Mouse (Mus musculus): ENCODE results near the gene Rfng.
"Not testable (repeated sequence)": the region's sequence is repeated elsewhere in the genome, so short reads cannot be mapped to it uniquely, and the experiment has no call there.

Rfng gene

GRCm38 (mm10) chr11:120789355-120789754 lies 5.3 kb upstream of the Rfng start:
- H3K9me3 ChIP-seq (ENCODE audit: low read length) = no peaks in the 10 kb centered on the region
- H3K4me3 ChIP-seq (replicated peaks; ENCODE audit: low read length) = no peak overlapping the region
- no peak for TF ChIP-seq NANOG (IDR thresholded peaks at IDR 0.05; ENCODE audit: borderline replicate concordance, low read length)
- TF ChIP-seq CTCF (conservative IDR thresholded peaks at IDR 0.05; ENCODE audit: low read length) = no peak
- no peak for TF ChIP-seq POU5F1 (IDR thresholded peaks at IDR 0.05; ENCODE audit: borderline replicate concordance, low read length)
- peaks cover 45% of the 10 kb centered on the region for H3K4me1 ChIP-seq (replicated peaks; ENCODE audit: low read depth, low read length)
- no peaks in the 10 kb centered on the region for H3K27me3 ChIP-seq (ENCODE audit: insufficient read depth, low read length)
- H3K36me3 ChIP-seq (ENCODE audit: insufficient read depth, low read length) = peaks cover 92% of the 10 kb centered on the region

GRCm38 (mm10) chr11:120788460-120788859 lies 4.5 kb upstream of the Rfng start:
- Histone ChIP-seq H3K4me1 (replicated peaks; ENCODE audit: low read depth, low read length) (peaks cover 38% of the 10 kb centered on the region), H3K36me3 (ENCODE audit: insufficient read depth, low read length) (peaks cover 83% of the 10 kb centered on the region)
- not testable (repeated sequence) for H3K27me3 ChIP-seq (ENCODE audit: insufficient read depth, low read length); H3K9me3 ChIP-seq (ENCODE audit: low read length); H3K4me3 ChIP-seq (replicated peaks; ENCODE audit: low read length)

- H3K9me3 ChIP-seq (ENCODE audit: low read length) = no peaks in the 10 kb centered on the region
Observed at GRCm38 (mm10) chr11:120785145-120785544, 1.1 kb upstream of the Rfng start.

GRCm38 (mm10) chr11:120783426-120784063 lies 462 bp downstream of the Rfng start:
- H3K4me1 ChIP-seq (replicated peaks; ENCODE audit: low read depth, low read length) = peaks cover 78% of the 10 kb centered on the region
- peaks cover 67% of the 10 kb centered on the region for H3K36me3 ChIP-seq (ENCODE audit: insufficient read depth, low read length)
- peak overlapping the region; percentile 95 for H3K4me3 ChIP-seq (replicated peaks; ENCODE audit: low read length)
- H3K9me3 ChIP-seq (ENCODE audit: low read length) = no peaks in the 10 kb centered on the region
- TF ChIP-seq CTCF (conservative IDR thresholded peaks at IDR 0.05; ENCODE audit: low read length) (no peak), POU5F1 (IDR thresholded peaks at IDR 0.05; ENCODE audit: borderline replicate concordance, low read length) (no peak), NANOG (IDR thresholded peaks at IDR 0.05; ENCODE audit: borderline replicate concordance, low read length) (no peak)
- H3K27me3 ChIP-seq (ENCODE audit: insufficient read depth, low read length) = no peaks in the 10 kb centered on the region

More at GRCm38 (mm10) chr11:120785145-120785544, 1.1 kb upstream of the Rfng start:
- no peaks in the 10 kb centered on the region for H3K27me3 ChIP-seq (ENCODE audit: insufficient read depth, low read length)
- peaks cover 62% of the 10 kb centered on the region for H3K4me1 ChIP-seq (replicated peaks; ENCODE audit: low read depth, low read length)
- peak overlapping the region; percentile 95 for H3K4me3 ChIP-seq (replicated peaks; ENCODE audit: low read length)
- H3K36me3 ChIP-seq (ENCODE audit: insufficient read depth, low read length) = peaks cover 77% of the 10 kb centered on the region
- TF ChIP-seq NANOG (IDR thresholded peaks at IDR 0.05; ENCODE audit: borderline replicate concordance, low read length) = no peak
- TF ChIP-seq CTCF (conservative IDR thresholded peaks at IDR 0.05; ENCODE audit: low read length) = no peak
- no peak for TF ChIP-seq POU5F1 (IDR thresholded peaks at IDR 0.05; ENCODE audit: borderline replicate concordance, low read length)

DNA sequence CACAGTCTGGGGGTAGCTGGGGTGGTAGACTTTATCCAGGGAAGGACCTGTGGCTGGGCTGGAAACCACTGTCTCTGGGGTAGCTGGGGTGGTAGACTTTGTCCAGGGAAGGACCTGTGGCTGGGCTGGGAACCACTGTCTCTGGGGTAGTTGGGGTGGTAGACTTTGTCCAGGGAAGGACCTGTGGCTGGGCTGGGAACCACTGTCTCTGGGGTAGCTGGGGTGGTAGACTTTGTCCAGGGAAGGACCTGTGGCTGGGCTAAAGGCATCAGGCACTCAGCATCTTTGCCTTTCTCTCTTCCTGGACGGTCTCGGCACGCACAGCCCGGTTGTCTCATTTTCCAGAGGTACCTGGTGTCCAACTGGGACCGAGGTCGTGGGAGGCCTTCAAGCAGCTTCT lies 2.6 kb downstream of the Rfng start:
- not testable (repeated sequence) for H3K27me3 ChIP-seq (ENCODE audit: insufficient read depth, low read length); H3K9me3 ChIP-seq (ENCODE audit: low read length)
- H3K4me1 ChIP-seq (replicated peaks; ENCODE audit: low read depth, low read length) = peaks cover 87% of the 10 kb centered on the region
- H3K36me3 ChIP-seq (ENCODE audit: insufficient read depth, low read length) = peaks cover 48% of the 10 kb centered on the region
- 0 out of 2 replicates have a peak overlapping the region, but pooled peaks have one; percentile 95 for H3K4me3 ChIP-seq (replicated peaks; ENCODE audit: low read length)

GRCm38 (mm10) chr11:120779876-120780275 lies 4.1 kb downstream of the Rfng start:
- H3K36me3 ChIP-seq (ENCODE audit: insufficient read depth, low read length) = peaks cover 35% of the 10 kb centered on the region
- H3K9me3 ChIP-seq (ENCODE audit: low read length) = no peaks in the 10 kb centered on the region
- no peak for TF ChIP-seq NANOG (IDR thresholded peaks at IDR 0.05; ENCODE audit: borderline replicate concordance, low read length)
- no peak for TF ChIP-seq CTCF (conservative IDR thresholded peaks at IDR 0.05; ENCODE audit: low read length)
- TF ChIP-seq POU5F1 (IDR thresholded peaks at IDR 0.05; ENCODE audit: borderline replicate concordance, low read length) = no peak
- peaks cover 82% of the 10 kb centered on the region for H3K4me1 ChIP-seq (replicated peaks; ENCODE audit: low read depth, low read length)
- H3K27me3 ChIP-seq (ENCODE audit: insufficient read depth, low read length) = no peaks in the 10 kb centered on the region
- H3K4me3 ChIP-seq (replicated peaks; ENCODE audit: low read length) = peak overlapping the region; percentile 46

DNA sequence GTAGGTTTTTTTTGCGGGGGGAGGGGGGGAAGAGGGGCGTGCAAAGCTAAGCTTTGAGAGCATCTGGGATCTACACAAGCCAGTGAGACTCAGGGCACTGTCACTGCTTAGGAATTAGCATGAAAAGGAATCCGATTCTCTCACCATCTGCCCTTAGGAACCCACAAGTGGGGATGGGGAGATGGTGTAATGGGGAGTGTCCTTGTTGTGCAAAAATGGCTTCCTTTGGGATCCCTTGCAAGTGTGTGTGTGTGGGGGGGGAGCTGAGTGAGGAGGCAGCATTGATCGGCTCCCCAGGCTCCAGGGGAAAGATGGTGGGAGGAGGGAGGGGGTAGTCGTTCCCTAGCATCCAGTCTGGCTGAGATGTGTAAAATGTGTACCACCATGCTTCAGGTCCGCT lies 6.9 kb downstream of the Rfng start:
- Histone ChIP-seq H3K9me3 (ENCODE audit: low read length) (no peaks in the 10 kb centered on the region), H3K36me3 (ENCODE audit: insufficient read depth, low read length) (peaks cover 26% of the 10 kb centered on the region), H3K4me1 (replicated peaks; ENCODE audit: low read depth, low read length) (peaks cover 65% of the 10 kb centered on the region), H3K27me3 (ENCODE audit: insufficient read depth, low read length) (no peaks in the 10 kb centered on the region), H3K4me3 (replicated peaks; ENCODE audit: low read length) (peak overlapping the region; percentile 17; the same call in 1 of the 2 replicates)
- no peak for TF ChIP-seq POU5F1 (IDR thresholded peaks at IDR 0.05; ENCODE audit: borderline replicate concordance, low read length)
- TF ChIP-seq CTCF (conservative IDR thresholded peaks at IDR 0.05; ENCODE audit: low read length) = no peak
- no peak for TF ChIP-seq NANOG (IDR thresholded peaks at IDR 0.05; ENCODE audit: borderline replicate concordance, low read length)

- H3K36me3 ChIP-seq (ENCODE audit: insufficient read depth, low read length) = peaks cover 16% of the 10 kb centered on the region
- H3K27me3 ChIP-seq (ENCODE audit: insufficient read depth, low read length) = no peaks in the 10 kb centered on the region
- TF ChIP-seq NANOG (IDR thresholded peaks at IDR 0.05; ENCODE audit: borderline replicate concordance, low read length) = no peak
- TF ChIP-seq CTCF (conservative IDR thresholded peaks at IDR 0.05; ENCODE audit: low read length) = peak; percentile 97
Observed at GRCm38 (mm10) chr11:120775774-120776469, 8.1 kb downstream of the Rfng start.

More at GRCm38 (mm10) chr11:120775774-120776469, 8.1 kb downstream of the Rfng start:
- Histone ChIP-seq H3K4me3 (replicated peaks; ENCODE audit: low read length) (no peak overlapping the region), H3K4me1 (replicated peaks; ENCODE audit: low read depth, low read length) (peaks cover 55% of the 10 kb centered on the region), H3K9me3 (ENCODE audit: low read length) (no peaks in the 10 kb centered on the region)
